Comparison of ENCODE assay signal across 8 mouse cellular contexts in the genomic region with DNA sequence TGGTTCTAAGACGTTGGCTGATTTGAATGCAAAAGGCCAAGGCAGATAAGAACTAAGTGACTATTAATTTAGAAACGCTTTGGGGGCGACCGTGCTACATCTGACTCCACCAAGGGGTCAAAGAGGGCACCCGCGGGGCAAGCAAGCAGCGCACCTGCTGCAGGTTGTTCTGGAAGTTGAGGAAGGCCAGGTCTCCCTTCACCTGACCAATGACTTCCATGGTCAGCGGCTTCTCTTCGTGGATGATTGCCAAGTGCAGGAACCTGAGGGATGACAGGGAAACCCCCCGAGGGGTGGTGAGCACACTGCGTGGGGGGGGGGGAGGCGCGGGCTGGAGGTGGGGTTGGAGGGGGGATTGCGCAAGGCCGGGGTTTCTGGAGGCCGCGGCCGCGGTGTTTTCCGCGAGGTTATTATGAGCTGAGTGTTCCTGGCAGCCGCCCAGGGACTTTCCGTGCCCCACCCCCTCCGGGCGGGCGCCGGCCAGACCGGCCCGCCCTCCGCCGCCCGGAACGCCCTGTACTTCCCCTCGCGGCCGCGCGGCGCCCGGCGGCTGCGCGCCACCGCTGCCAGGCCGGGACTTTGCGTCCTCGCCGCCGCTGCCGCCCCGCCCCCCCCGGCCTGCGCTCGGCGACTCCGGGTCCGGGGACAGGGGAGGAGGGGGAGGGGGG. TPM values are rescaled to one million over a fixed set of nuclear protein-coding genes. Genes with fewer than 3 reads are reported as not detected.
A peak's percentile ranks its signal among the peaks of the same experiment; 100 is the strongest.
DNase-seq lines count a peak whose midpoint lies in the region; ATAC-seq and TF ChIP-seq lines count a peak whose summit lies in the region.

No protein-coding gene starts in this region.

- no peak for TF ChIP-seq POLR2A in kidney, adult 2 months (IDR thresholded peaks at IDR 0.05; ENCODE audit: low read depth, low read length)

- peaks cover 38% of the 10 kb centered on the region for H3K36me3 ChIP-seq in embryonic facial prominence, embryonic 12.5 days
- peaks cover 17% of the 10 kb centered on the region for H3K36me3 ChIP-seq in kidney, adult 2 months (ENCODE audit: control insufficient read depth, insufficient read depth, low read length)
- H3K36me3 ChIP-seq in limb, embryonic 12.5 days = peaks cover 43% of the 10 kb centered on the region
- peaks cover 38% of the 10 kb centered on the region for H3K36me3 ChIP-seq in midbrain, embryonic 14.5 days (ENCODE audit: control insufficient read depth, insufficient read depth, low read length)

- DNase-seq in 3134 (ENCODE audit: extremely low read depth, insufficient read length, low spot score) = peak; percentile 93
- peak; percentile 99 to 100 for DNase-seq in adrenal gland, postnatal 36 days
- DNase-seq in heart, adult 18-20 months = peak; percentile 98 to 99
- peak; percentile 98 for DNase-seq in kidney, adult 2 months
- peak; percentile 93 for DNase-seq in midbrain, embryonic 14.5 days
- DNase-seq in spleen, adult 12 weeks (ENCODE audit: low spot score) = peak; percentile 93

- H3K27ac ChIP-seq in embryonic facial prominence, embryonic 12.5 days = peak overlapping the region; percentile 99
- peak overlapping the region; percentile 99 for H3K27ac ChIP-seq in kidney, adult 2 months (ENCODE audit: insufficient read depth, low read depth, low read length)
- H3K27ac ChIP-seq in limb, embryonic 12.5 days = peak overlapping the region; percentile 100
- peak overlapping the region; percentile 98 for H3K27ac ChIP-seq in midbrain, embryonic 14.5 days (replicated peaks; ENCODE audit: low read depth, low read length)

- peak; percentile 84 for ATAC-seq in embryonic facial prominence, embryonic 12.5 days (ENCODE audit: insufficient number of reproducible peaks, insufficient read depth, low FRiP score, low TSS enrichment)
- peak; percentile 77 for ATAC-seq in limb, embryonic 12.5 days (ENCODE audit: insufficient number of reproducible peaks, insufficient read depth, low FRiP score, low TSS enrichment, low read depth)
- ATAC-seq in midbrain, embryonic 14.5 days (ENCODE audit: low FRiP score, low TSS enrichment) = peak; percentile 83

- H3K9me3 ChIP-seq in embryonic facial prominence, embryonic 12.5 days = no peaks in the 10 kb centered on the region
- no peaks in the 10 kb centered on the region for H3K9me3 ChIP-seq in limb, embryonic 12.5 days
- H3K9me3 ChIP-seq in midbrain, embryonic 14.5 days (ENCODE audit: control insufficient read depth, low read length) = no peaks in the 10 kb centered on the region

- peaks cover 21% of the 10 kb centered on the region for H3K4me1 ChIP-seq in embryonic facial prominence, embryonic 12.5 days
- peaks cover 26% of the 10 kb centered on the region for H3K4me1 ChIP-seq in kidney, adult 2 months (ENCODE audit: control insufficient read depth, insufficient read depth, low read length)
- peaks cover 35% of the 10 kb centered on the region for H3K4me1 ChIP-seq in limb, embryonic 12.5 days (replicated peaks)
- peaks cover 13% of the 10 kb centered on the region for H3K4me1 ChIP-seq in midbrain, embryonic 14.5 days (ENCODE audit: control insufficient read depth, insufficient read depth, low read length)

- H3K4me2 ChIP-seq in embryonic facial prominence, embryonic 12.5 days (replicated peaks) = peak overlapping the region; percentile 67
- H3K4me2 ChIP-seq in limb, embryonic 12.5 days = peak overlapping the region; percentile 85
- peak overlapping the region; percentile 59 for H3K4me2 ChIP-seq in midbrain, embryonic 14.5 days (ENCODE audit: low read length)

- 0 out of 2 replicates have a peak, but pooled peaks have one; percentile 13 for TF ChIP-seq CTCF in kidney, adult 2 months (conservative IDR thresholded peaks at IDR 0.05; ENCODE audit: insufficient read depth, insufficient read length, low read depth, low read length)

- peak overlapping the region; percentile 79 for H3K9ac ChIP-seq in embryonic facial prominence, embryonic 12.5 days
- H3K9ac ChIP-seq in limb, embryonic 12.5 days (replicated peaks) = peak overlapping the region; percentile 96
- peak overlapping the region; percentile 97 for H3K9ac ChIP-seq in midbrain, embryonic 14.5 days (replicated peaks; ENCODE audit: low read length)

- WGBS in embryonic facial prominence, embryonic 12.5 days = 2% methylated on average over 40 of the region's 57 CpGs
- WGBS in kidney, adult 2 months = 2% methylated on average over 55 of the region's 57 CpGs
- WGBS in limb, embryonic 12.5 days = 2% methylated on average over 49 of the region's 57 CpGs
- WGBS in midbrain, embryonic 14.5 days = 2% methylated on average over 48 of the region's 57 CpGs

- no peaks in the 10 kb centered on the region for H3K27me3 ChIP-seq in embryonic facial prominence, embryonic 12.5 days
- H3K27me3 ChIP-seq in kidney, adult 2 months (replicated peaks; ENCODE audit: control insufficient read depth, insufficient read depth, low read length) = no peaks in the 10 kb centered on the region
- no peaks in the 10 kb centered on the region for H3K27me3 ChIP-seq in limb, embryonic 12.5 days
- no peaks in the 10 kb centered on the region for H3K27me3 ChIP-seq in midbrain, embryonic 14.5 days (ENCODE audit: control insufficient read depth, insufficient read depth, low read length)

- H3K4me3 ChIP-seq in embryonic facial prominence, embryonic 12.5 days = peak overlapping the region; percentile 62
- H3K4me3 ChIP-seq in kidney, adult 2 months (ENCODE audit: insufficient read depth, low read depth, low read length) = peak overlapping the region; percentile 96
- peak overlapping the region; percentile 88 for H3K4me3 ChIP-seq in limb, embryonic 12.5 days (replicated peaks)
- peak overlapping the region; percentile 89 for H3K4me3 ChIP-seq in midbrain, embryonic 14.5 days (replicated peaks; ENCODE audit: low read depth, low read length)

RNA-seq across cellular contexts. Expression of a gene that starts 0.8 kb away (rescaled TPM):
- total RNA-seq in adrenal gland, postnatal 36 days (2021) = 100 to 1,000 TPM in 1 of 2 experiments, 10 to 100 TPM in 1; 98.9 to 111 TPM
- 76.8 and 78.3 TPM in 2 replicates for polyA plus RNA-seq in embryonic facial prominence, embryonic 12.5 days (2016; fragmentation: Nextera tagmentation; extraction: Ambion mirVana)
- 10 to 100 TPM; 59.5 to 74.3 TPM for total RNA-seq in heart, adult 18-20 months (2021)
- polyA plus RNA-seq in kidney, adult 2 months (2012; rRNA removed) = 90.0 and 93.3 TPM in 2 replicates
- 85.7 and 94.9 TPM in 2 replicates for polyA plus RNA-seq in limb, embryonic 12.5 days (2016; fragmentation: Nextera tagmentation; extraction: Ambion mirVana)
- 49.6 and 52.1 TPM in 2 replicates for polyA plus RNA-seq in midbrain, embryonic 14.5 days (2014; fragmentation: Nextera tagmentation; extraction: Ambion mirVana)

Comparison
In these comparisons a context has a peak if more than half of its experiments do, and no peak if none do; other contexts are left out.
1. Peak in every context shown above with its lines: DNase-seq, ATAC-seq, H3K4me3 ChIP-seq and H3K27ac ChIP-seq.